12 mouse cellular contexts compared by ENCODE assay signal in genomic region chr4:118256217-118256616, GRCm38 (mm10). TPM values are rescaled to one million over a fixed set of nuclear protein-coding genes. Genes with fewer than 3 reads are reported as not detected.
DNase-seq lines count a peak whose midpoint lies in the region; ATAC-seq and TF ChIP-seq lines count a peak whose summit lies in the region.
"Had no signal": no experiment of that assay in that cellular context is flagged by ENCODE, and none has a peak within 500 bp of the region (broad histone marks: within the 10 kb centered on the region; RNA-seq: fewer than 3 reads in every experiment).

No protein-coding gene starts in this region.

- peak overlapping the region; percentile 29; the same call in 1 of the 2 replicates for H3K4me3 ChIP-seq in E14TG2a.4 (replicated peaks; ENCODE audit: low read length)
- H3K4me3 ChIP-seq in forebrain, postnatal 0 days (ENCODE audit: low read depth, low read length), result no peak overlapping the region
- no peak overlapping the region for H3K4me3 ChIP-seq in intestine, embryonic 16.5 days (ENCODE audit: low read length)
- no peak overlapping the region for H3K4me3 ChIP-seq in heart, embryonic 10.5 days
- H3K4me3 ChIP-seq: liver, embryonic 15.5 days had no signal

- peaks cover 76% of the 10 kb centered on the region for H3K36me3 ChIP-seq in E14TG2a.4 (ENCODE audit: insufficient read depth, low read length)
- H3K36me3 ChIP-seq in forebrain, postnatal 0 days (ENCODE audit: insufficient read depth), result peaks cover 47% of the 10 kb centered on the region
- H3K36me3 ChIP-seq in intestine, embryonic 16.5 days (ENCODE audit: control insufficient read depth, insufficient read depth, low read length), result peaks cover 9% of the 10 kb centered on the region
- peaks cover 73% of the 10 kb centered on the region for H3K36me3 ChIP-seq in heart, embryonic 10.5 days

- WGBS in forebrain, postnatal 0 days, result 42% methylated on average over 12 of the region's 12 CpGs
- 73% methylated on average over 12 of the region's 12 CpGs for WGBS in intestine, embryonic 16.5 days
- 74% methylated on average over 12 of the region's 12 CpGs for WGBS in heart, embryonic 10.5 days

- no peaks in the 10 kb centered on the region for H3K9me3 ChIP-seq in E14TG2a.4 (ENCODE audit: low read length)
- no peaks in the 10 kb centered on the region for H3K9me3 ChIP-seq in forebrain, postnatal 0 days (ENCODE audit: low read length)
- no peaks in the 10 kb centered on the region for H3K9me3 ChIP-seq in intestine, embryonic 16.5 days (ENCODE audit: control insufficient read depth, low read length)
- H3K9me3 ChIP-seq in heart, embryonic 10.5 days, result no peaks in the 10 kb centered on the region
- H3K9me3 ChIP-seq: liver, embryonic 15.5 days had no signal

- peak; percentile 34 for ATAC-seq in forebrain, postnatal 0 days
- no peak for ATAC-seq in intestine, embryonic 16.5 days

- no peaks in the 10 kb centered on the region for H3K27me3 ChIP-seq in E14TG2a.4 (ENCODE audit: insufficient read depth, low read length)
- no peaks in the 10 kb centered on the region for H3K27me3 ChIP-seq in forebrain, postnatal 0 days (ENCODE audit: insufficient read depth, low read length)
- H3K27me3 ChIP-seq in intestine, embryonic 16.5 days (replicated peaks; ENCODE audit: control insufficient read depth, insufficient read depth, low read length), result no peaks in the 10 kb centered on the region
- no peaks in the 10 kb centered on the region for H3K27me3 ChIP-seq in heart, embryonic 10.5 days (ENCODE audit: insufficient read depth, poor library complexity, severe bottlenecking)

- no peak overlapping the region for H3K4me2 ChIP-seq in forebrain, postnatal 0 days (ENCODE audit: low read depth)
- H3K4me2 ChIP-seq in intestine, embryonic 16.5 days (ENCODE audit: low read depth, low read length), result no peak overlapping the region
- H3K4me2 ChIP-seq: liver, embryonic 15.5 days had no signal

- DNase-seq in MN1 (ENCODE audit: low spot score) (peak; percentile 30), adipocyte (ENCODE audit: low spot score) (no peak)
- DNase-seq in forebrain, postnatal 0 days, result no peak
- DNase-seq in heart, embryonic 10.5 days (ENCODE audit: low spot score), result no peak
- DNase-seq in frontal cortex, postnatal 14 days (ENCODE audit: low spot score in 2 of 2), result no peak
- DNase-seq: adrenal gland, postnatal 25 days; kidney, postnatal 14 days; right cerebral cortex, postnatal 4 days had no signal

- H3K27ac ChIP-seq in forebrain, postnatal 0 days (ENCODE audit: low read depth, low read length), result peak overlapping the region; percentile 17; the same call in 1 of the 2 replicates
- peak overlapping the region; percentile 47; the same call in 1 of the 2 replicates for H3K27ac ChIP-seq in intestine, embryonic 16.5 days (ENCODE audit: low read length)
- no peak overlapping the region for H3K27ac ChIP-seq in heart, embryonic 10.5 days
- H3K27ac ChIP-seq: liver, embryonic 15.5 days; macrophage had no signal

- no peak for TF ChIP-seq CTCF in E14TG2a.4 (conservative IDR thresholded peaks at IDR 0.05; ENCODE audit: low read length)
- TF ChIP-seq CTCF in forebrain, postnatal 0 days (IDR thresholded peaks at IDR 0.05; ENCODE audit: low read depth), result no peak

- H3K4me1 ChIP-seq in E14TG2a.4 (replicated peaks; ENCODE audit: low read depth, low read length), result peaks cover 94% of the 10 kb centered on the region
- peaks cover 13% of the 10 kb centered on the region for H3K4me1 ChIP-seq in forebrain, postnatal 0 days (ENCODE audit: insufficient read depth)
- peaks cover 40% of the 10 kb centered on the region for H3K4me1 ChIP-seq in intestine, embryonic 16.5 days (ENCODE audit: control insufficient read depth, insufficient read depth, low read length)
- H3K4me1 ChIP-seq in heart, embryonic 10.5 days, result peaks cover 54% of the 10 kb centered on the region

- H3K9ac ChIP-seq in forebrain, postnatal 0 days, result no peak overlapping the region; the same call in 1 of the 2 replicates
- no peak overlapping the region for H3K9ac ChIP-seq in intestine, embryonic 16.5 days (ENCODE audit: low read depth, low read length)
- H3K9ac ChIP-seq: liver, embryonic 15.5 days had no signal

RNA-seq across cellular contexts. Expression of gene Ptprf, which starts 35.0 kb away (rescaled TPM):
- total RNA-seq in forebrain, postnatal 0 days (2014; rRNA removed), result 109 and 120 TPM in 2 replicates
- 30.5 and 45.0 TPM in 2 replicates for polyA plus RNA-seq in forebrain, postnatal 0 days (2015; fragmentation: Nextera tagmentation; extraction: Ambion mirVana)
- 45.8 and 54.8 TPM in 2 replicates for polyA plus RNA-seq in intestine, embryonic 16.5 days (2015; fragmentation: Nextera tagmentation; extraction: Ambion mirVana)
- 43.8 and 59.3 TPM in 2 replicates for polyA plus RNA-seq in heart, embryonic 10.5 days (2016; fragmentation: Nextera tagmentation; extraction: Ambion mirVana)
